In the genomic region with DNA sequence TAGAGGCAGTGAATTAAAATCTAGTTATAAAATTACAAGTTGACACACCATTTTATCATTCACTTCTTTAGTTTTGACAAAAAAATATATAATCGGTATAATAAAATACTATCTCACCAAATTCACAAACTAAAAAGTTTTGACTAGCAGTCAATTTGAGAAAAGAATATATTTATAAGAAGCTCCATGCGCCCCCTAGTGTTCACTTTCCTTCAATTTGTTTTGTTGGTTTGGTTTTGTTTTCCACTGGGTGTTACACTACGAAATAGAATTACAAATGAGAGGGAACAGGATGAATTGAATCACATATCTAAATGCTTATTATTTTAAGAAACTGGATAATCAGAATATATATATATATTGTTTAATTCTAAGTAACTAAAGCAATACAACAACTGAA, we compare ENCODE assay signal across 8 mouse cellular contexts.
DNase-seq lines count a peak whose midpoint lies in the region; ATAC-seq and TF ChIP-seq lines count a peak whose summit lies in the region.

No protein-coding gene starts in this region.

- peak; percentile 64 for TF ChIP-seq RAD21 in MEL (IDR thresholded peaks at IDR 0.05; ENCODE audit: low read depth, low read length)

- H3K36me3 ChIP-seq in MEL (ENCODE audit: control insufficient read depth in 1 of 2, insufficient read depth in 2 of 2, low read length in 2 of 2): no peaks in the 10 kb centered on the region
- no peaks in the 10 kb centered on the region for H3K36me3 ChIP-seq in hindbrain, embryonic 16.5 days (ENCODE audit: control insufficient read depth, insufficient read depth, low read length)

- H3K4me3 ChIP-seq in layer of hippocampus, adult 2 months: no peak overlapping the region
- H3K4me3 ChIP-seq in MEL (ENCODE audit: control insufficient read depth in 1 of 2, insufficient read depth in 1 of 2, low read depth in 2 of 2, low read length in 2 of 2): no peak overlapping the region
- no peak overlapping the region for H3K4me3 ChIP-seq in hindbrain, embryonic 16.5 days (ENCODE audit: low read length)

- H3K79me2 ChIP-seq in MEL (ENCODE audit: control insufficient read depth, insufficient read depth, low read length, poor library complexity): no peaks in the 10 kb centered on the region

- no peak overlapping the region for H3K4me2 ChIP-seq in hindbrain, embryonic 16.5 days (ENCODE audit: low read length)

- no peak overlapping the region for H3K9ac ChIP-seq in MEL (ENCODE audit: control insufficient read depth, low read depth, low read length, poor library complexity, severe bottlenecking)
- H3K9ac ChIP-seq in hindbrain, embryonic 16.5 days (ENCODE audit: low read depth, low read length): no peak overlapping the region

- no peaks in the 10 kb centered on the region for H3K9me3 ChIP-seq in MEL (replicated peaks; ENCODE audit: insufficient read depth, low read length)
- no peaks in the 10 kb centered on the region for H3K9me3 ChIP-seq in hindbrain, embryonic 16.5 days (ENCODE audit: control insufficient read depth, low read length)

- no peak overlapping the region for H3K27ac ChIP-seq in layer of hippocampus, adult 2 months
- no peak overlapping the region for H3K27ac ChIP-seq in MEL (ENCODE audit: control insufficient read depth, low read depth, low read length)
- no peak overlapping the region for H3K27ac ChIP-seq in hindbrain, embryonic 16.5 days (ENCODE audit: low read depth, low read length)

- H3K27me3 ChIP-seq in MEL (ENCODE audit: control insufficient read depth in 1 of 2, insufficient read depth in 2 of 2, low read length in 2 of 2): no peaks in the 10 kb centered on the region
- no peaks in the 10 kb centered on the region for H3K27me3 ChIP-seq in hindbrain, embryonic 16.5 days (replicated peaks; ENCODE audit: control insufficient read depth, insufficient read depth, low read length)

- peak; percentile 78 for TF ChIP-seq CTCF in layer of hippocampus, adult 2 months (conservative IDR thresholded peaks at IDR 0.05)
- peak; percentile 21 to 64 (median 21); a peak in 4 of 6 replicates for TF ChIP-seq CTCF in MEL (IDR thresholded peaks at IDR 0.05 in 2 of 3, conservative IDR thresholded peaks at IDR 0.05 in 1 of 3; ENCODE audit: control insufficient read depth in 1 of 3, insufficient read depth in 1 of 3, low read depth in 2 of 3, low read length in 3 of 3, poor library complexity in 1 of 3, severe bottlenecking in 1 of 3)

- no peaks in the 10 kb centered on the region for H3K4me1 ChIP-seq in MEL (ENCODE audit: control insufficient read depth in 1 of 2, insufficient read depth in 2 of 2, low read length in 2 of 2)
- no peaks in the 10 kb centered on the region for H3K4me1 ChIP-seq in hindbrain, embryonic 16.5 days (ENCODE audit: control insufficient read depth, insufficient read depth, low read depth, low read length)

- no peak for TF ChIP-seq POLR2A in MEL (IDR thresholded peaks at IDR 0.05; ENCODE audit: control insufficient read depth in 1 of 2, insufficient read depth in 1 of 2, low read depth in 1 of 2, low read length in 2 of 2, poor library complexity in 1 of 2)

- TF ChIP-seq EP300 in MEL (IDR thresholded peaks at IDR 0.05; ENCODE audit: low read depth in 1 of 2, low read length in 2 of 2): no peak

- ATAC-seq in megakaryocyte, adult 5-6 weeks (ENCODE audit: poor library complexity, severe bottlenecking): 0 out of 2 replicates have a peak, but pooled peaks have one; percentile 40
- ATAC-seq in hindbrain, embryonic 16.5 days: no peak

- peak; percentile 39 for DNase-seq in adrenal gland, postnatal 14 days
- DNase-seq in adrenal gland, adult 2 months: no peak
- DNase-seq in layer of hippocampus, adult 2 months (ENCODE audit: low spot score in 2 of 2): peak; percentile 4 to 49
- no peak for DNase-seq in layer of hippocampus, postnatal 36 days
- DNase-seq in MEL (ENCODE audit: low read depth, low spot score): peak; percentile 60
- DNase-seq in embryo, embryonic 10.5 days (ENCODE audit: low spot score): peak; percentile 84

- WGBS in hindbrain, embryonic 16.5 days: 26% methylated on average over 3 of the region's 3 CpGs

TF ChIP-seq in MEL, 35 proteins besides CTCF, POLR2A, EP300 and RAD21:
- TF ChIP-seq ZC3H11A (IDR thresholded peaks at IDR 0.05; ENCODE audit: low read depth, low read length): peak; percentile 39
- TF ChIP-seq TBP (IDR thresholded peaks at IDR 0.05; ENCODE audit: low read depth, low read length): no peak
- peak; percentile 75 for TF ChIP-seq SMC3 (IDR thresholded peaks at IDR 0.05; ENCODE audit: low read depth, low read length)

Comparison
In these comparisons a context has a peak if more than half of its experiments do, and no peak if none do; other contexts are left out.
1. DNase-seq: peak in adrenal gland, postnatal 14 days (single experiment), layer of hippocampus, adult 2 months (2 of 2), MEL (single experiment) and embryo, embryonic 10.5 days (single experiment); none in adrenal gland, adult 2 months (single experiment) and layer of hippocampus, postnatal 36 days (0 of 2).